Mouse (Mus musculus) left cerebral cortex, postnatal 25 days (tissue): ENCODE measurements around the gene Ube2m. TPM values are rescaled to one million over a fixed set of nuclear protein-coding genes. Genes with fewer than 3 reads are reported as not detected.

ENCODE experiments used
- DNase-seq, 2 experiments: peaks; one replicate each; pipeline ENCODE4 v3.0.0; 2022; ENCODE audit warnings: low spot score in 2 of 2, mixed read lengths in 1 of 2
- intact Hi-C: fragments of 180-260 bp; cut with DNase I; formaldehyde crosslinking; loops from one replicate; pipeline ENCODE4 v1.15.1; 2025
- total RNA-seq, 2 experiments: library from RNA; stranded (reverse); gene quantifications; 2 replicates each; pipeline ENCODE4 v1.2.3; 2021

Ube2m gene
- total RNA-seq, 2 experiments from 2014 or later = 219 to 237 TPM

DNA sequence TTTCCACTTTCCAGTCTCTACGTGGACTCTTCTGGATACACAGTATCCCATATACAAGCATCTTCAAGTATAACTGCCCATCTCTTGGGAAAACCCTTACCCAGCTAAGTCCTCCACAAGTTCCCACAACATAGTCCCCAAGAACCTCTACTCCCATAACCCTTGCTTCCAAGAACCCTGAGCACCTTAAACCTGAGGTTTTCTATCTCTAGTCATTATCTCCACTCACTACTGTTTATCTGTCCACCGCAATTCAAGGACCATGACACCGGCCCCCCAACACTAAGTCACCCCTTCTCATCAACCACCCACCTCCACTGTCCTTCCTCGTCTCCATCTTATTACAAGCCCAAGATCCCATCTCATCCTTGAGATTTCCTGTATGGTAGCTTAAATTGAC, 1.3 kb downstream of the Ube2m start:
- intact Hi-C loops = loop anchor here (5.0 to 10.0 kb wide), 3 partner anchors 60 to 552 kb away; partner anchors contain the start of genes Rps5 and Zfp446
- no peak for DNase-seq

DNA sequence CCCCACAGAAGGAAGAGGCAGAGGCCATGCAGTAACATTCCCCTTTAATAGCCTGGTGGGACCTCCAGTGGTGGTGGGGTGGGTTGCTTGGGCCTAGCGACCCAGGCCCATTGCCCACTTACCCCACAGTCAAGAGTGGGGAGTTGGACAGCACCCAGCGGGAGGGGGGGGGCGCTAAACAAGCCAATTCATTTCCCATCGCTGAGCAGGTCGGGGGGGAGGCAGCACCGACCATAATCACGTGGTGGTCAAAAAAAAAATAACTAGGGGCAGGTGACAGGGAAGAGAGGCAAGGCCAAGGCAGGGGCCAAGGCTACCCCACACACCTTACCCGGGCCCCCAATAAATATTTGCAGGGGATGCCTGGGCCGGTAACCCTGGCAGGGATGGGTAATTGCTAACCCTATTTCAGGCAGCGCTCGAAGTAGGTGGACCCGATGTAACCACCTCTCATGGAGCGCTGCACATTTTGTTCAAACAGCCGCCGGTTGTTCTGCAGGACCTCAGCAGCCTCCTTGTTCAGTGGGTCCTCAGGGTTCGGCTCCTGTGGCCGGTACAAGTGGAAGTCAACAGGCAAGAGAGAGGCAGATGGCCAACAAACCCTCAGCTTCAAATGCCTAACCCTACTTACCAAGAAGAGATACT, 2.7 kb downstream of the Ube2m start:
- peak in 1 of 2 experiments; percentile 11 for DNase-seq

DNA sequence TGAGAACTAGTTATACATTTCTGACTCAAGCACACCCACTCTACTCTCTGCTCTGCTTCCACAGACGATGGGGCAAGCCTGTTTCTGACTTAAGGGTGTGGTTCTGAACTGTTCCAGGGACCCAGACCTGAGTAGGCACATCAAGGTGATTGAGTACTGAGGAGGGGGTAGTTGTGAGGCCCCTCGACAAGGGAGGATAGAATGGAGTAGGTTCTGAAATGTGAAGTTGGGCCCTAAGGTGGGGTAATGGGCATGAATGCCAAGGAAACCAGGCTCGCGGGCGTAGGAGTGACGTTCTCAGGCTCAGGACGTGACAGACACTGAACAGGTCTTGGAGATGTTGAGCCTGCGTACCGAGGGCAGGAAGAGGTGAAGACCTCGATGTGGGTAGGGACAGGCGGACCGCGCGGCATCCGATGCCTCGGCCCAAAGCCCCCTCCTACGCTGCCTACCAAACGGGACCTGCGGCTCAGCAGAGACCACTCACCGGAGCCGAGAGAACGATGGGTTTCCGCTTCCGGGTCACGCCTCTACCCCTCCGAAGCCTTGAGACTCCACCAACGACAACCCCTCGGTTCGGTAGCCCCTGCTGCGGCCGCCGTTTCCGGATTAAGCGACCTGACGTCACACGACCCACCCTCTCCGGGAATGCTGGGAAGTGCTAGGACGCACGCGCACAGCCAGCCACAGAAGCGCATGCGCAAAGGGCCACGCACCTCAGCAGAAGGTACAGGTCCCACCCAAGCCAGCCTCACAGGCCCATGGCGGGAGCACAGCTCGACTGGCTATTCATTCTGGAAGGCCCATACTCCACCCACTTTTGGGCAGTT, 3.7 kb downstream of the Ube2m start, which contains the start of gene Chmp2a:
Chmp2a (minus strand) TSS at position 660 of the 830 bp plus-strand sequence.
- DNase-seq = peak; percentile 98 to 99
- intact Hi-C loops = loop anchor here (1.0 to 10.0 kb wide), 2 partner anchors 9 to 550 kb away; no protein-coding TSS in a partner anchor

More for the DNA sequence above, 2.7 kb downstream of the Ube2m start:
- intact Hi-C loops = loop anchor here (5.0 to 10.0 kb wide), 3 partner anchors 58 to 551 kb away; partner anchors contain the start of genes Rps5 and Zfp446

DNA sequence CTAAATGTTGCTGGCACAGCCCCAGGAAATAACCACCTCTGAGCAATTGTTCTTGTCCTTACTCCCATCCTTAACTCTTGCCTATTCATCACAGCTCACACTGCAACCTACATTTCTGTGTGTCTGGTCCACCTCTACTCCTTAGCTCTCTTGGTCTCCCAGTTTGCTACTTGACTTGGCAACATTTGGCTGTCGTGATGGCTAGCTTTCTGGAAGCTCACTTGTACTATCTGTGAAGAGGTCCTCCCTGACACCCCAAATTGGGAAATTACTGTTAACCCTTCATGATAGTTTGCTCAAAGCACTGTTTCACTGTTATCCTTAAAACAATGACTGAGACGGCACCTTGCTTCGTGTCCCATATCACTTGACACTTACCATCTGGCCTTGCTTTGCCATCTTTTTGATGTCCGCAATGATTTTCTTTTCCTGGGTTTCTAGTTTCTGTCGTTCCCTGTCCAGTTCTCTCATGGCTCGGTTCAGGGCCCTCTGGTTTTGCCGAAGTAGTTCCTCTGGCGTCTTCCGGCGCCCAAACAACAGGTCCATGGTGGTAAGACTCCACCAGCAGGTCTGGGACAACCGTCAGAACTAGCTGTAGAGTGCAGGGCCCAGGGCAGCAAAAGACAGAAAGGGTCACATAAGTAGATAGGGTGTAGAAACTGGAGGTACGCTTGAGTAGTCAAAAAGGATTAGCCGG, 4.5 kb downstream of the Ube2m start:
- no peak for DNase-seq
- intact Hi-C loops = loop anchor here (1.0 to 10.0 kb wide), 2 partner anchors 8 to 549 kb away; no protein-coding TSS in a partner anchor

DNA sequence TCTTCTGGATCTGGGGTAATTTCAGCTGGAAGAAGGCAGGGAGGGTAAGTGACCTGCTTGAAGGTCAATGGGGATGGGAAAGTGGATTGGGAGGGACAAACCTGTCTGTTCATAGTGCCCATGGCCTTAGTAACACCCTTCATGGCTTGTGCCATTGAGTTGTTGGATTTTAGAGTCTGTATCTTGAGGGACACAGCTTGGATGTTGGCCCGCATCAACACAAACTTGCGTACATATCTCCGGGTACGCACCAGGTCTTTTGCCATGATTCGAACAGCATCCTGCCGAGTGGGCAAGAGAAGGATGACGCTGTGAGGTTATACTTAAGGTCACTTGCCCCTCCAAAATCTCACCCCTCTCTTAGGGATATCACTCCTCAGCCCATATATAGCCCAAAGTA, 5.5 kb downstream of the Ube2m start:
- intact Hi-C loops = loop anchor here (10.0 kb wide), 1 partner anchor 548 kb away; no protein-coding TSS in a partner anchor
- no peak for DNase-seq

DNA sequence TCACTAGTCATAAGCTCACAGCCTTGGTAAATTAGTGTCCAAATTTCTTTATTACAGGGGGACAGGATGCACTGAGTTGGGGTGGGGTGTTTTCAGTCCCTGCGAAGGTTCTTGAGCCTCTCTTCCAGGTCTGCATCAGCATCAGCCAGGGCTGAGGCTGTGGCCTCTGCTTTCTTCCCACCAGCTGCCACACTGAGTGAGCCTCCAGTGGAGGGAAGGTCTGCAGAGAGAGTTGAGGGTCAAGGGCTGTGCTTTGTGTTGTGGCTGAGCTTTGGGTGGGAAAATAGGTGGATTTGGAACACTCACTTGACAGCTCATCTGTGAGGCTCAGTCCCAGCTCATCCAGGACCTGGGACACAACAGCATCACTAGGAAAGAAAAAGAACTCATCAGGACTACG, 6.1 kb downstream of the Ube2m start:
- intact Hi-C loops = loop anchor here (10.0 kb wide), 1 partner anchor 547 kb away; no protein-coding TSS in a partner anchor
- DNase-seq = no peak

DNA sequence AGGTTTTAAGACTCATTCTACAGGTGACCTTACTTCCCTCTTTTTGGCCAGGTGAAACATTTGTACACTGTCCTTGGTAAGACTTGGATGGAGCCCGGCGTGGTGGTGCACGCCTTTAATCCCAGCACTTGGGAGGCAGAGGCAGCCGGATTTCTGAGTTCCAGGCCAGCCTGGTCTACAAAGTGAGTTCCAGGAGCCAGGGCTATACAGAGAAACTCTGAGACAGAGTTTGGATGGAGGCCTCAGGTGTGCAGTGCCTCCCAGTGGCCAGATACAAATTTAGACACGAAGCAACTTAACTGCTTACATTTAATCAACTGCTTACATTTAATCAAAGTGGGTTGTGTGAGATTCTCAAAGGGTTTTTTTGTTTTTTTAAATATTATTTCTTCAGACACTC, 7.0 kb downstream of the Ube2m start:
- intact Hi-C loops = loop anchor here (10.0 kb wide), 1 partner anchor 546 kb away; no protein-coding TSS in a partner anchor
- no peak for DNase-seq

DNA sequence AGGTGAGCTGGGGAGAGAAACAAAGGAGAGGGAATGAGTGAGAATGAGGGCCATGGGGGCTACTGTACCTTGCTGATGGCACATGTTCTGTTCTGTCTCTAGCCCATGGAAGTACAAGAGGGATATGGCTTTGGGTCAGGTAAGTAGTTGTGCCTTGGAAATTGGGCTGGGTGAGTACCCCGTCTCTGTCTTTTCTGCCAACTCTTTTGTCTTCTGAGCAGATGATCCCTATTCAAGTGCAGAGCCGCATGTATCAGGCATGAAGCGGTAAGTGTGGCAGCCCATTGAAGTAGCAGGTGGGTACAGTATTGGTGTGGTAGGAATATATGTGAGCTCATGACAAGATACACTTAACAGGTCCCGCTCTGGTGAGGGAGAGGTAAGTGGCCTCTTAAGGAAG, 9.1 kb downstream of the Ube2m start:
- no peak for DNase-seq
- intact Hi-C loops = no loop called here

DNA sequence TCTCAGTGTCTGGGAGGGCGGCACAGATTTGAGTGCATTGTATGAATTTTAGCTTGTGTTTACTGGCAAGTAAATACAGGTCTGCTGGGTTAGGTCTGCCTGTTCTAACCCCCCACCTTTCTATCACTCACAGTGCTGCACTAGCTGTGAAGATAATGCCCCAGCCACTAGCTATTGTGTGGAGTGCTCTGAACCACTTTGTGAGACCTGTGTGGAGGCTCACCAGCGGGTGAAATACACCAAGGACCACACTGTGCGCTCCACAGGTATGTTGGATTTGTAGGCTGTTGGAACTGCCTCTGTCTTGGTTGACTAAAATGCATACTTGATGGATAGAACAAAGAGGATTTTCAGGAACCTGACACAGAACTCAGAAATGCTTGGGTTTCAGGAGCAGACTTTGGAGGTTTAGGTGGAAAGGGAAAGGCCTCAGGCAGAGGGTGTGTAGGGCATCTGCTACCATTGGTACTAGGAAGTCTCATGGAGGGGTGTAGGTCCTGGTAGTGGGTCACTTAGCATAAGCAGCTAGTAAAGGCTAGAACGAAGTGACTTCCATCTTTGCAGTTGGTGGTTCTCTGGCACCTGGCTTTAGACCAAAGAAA, 12.5 kb downstream of the Ube2m start:
- intact Hi-C loops = loop anchor here (1.0 to 2.0 kb wide), 2 partner anchors 9 to 17 kb away; partner anchors contain the start of gene Chmp2a
- DNase-seq = no peak

DNA sequence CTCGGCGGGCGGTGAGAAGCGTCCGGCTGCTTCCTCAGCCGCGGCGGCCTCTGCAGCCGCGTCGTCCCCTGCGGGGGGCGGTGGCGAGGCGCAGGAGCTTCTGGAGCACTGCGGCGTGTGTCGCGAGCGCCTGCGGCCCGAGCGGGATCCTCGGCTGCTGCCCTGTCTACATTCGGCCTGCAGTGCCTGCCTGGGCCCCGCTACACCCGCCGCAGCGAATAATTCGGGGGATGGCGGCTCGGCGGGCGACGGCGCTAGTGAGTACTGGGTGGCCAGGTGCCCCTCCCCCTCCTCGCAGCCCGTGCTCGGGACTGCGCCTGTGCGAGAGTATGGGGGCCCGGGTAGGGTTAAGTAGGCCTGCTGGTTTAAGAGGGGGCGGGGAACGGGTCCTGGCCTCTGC, 13.3 kb downstream of the Ube2m start:
- peak; percentile 80 to 82 for DNase-seq
- intact Hi-C loops = loop anchor here (1.0 to 2.0 kb wide), 2 partner anchors 9 to 16 kb away; partner anchors contain the start of gene Chmp2a

DNA sequence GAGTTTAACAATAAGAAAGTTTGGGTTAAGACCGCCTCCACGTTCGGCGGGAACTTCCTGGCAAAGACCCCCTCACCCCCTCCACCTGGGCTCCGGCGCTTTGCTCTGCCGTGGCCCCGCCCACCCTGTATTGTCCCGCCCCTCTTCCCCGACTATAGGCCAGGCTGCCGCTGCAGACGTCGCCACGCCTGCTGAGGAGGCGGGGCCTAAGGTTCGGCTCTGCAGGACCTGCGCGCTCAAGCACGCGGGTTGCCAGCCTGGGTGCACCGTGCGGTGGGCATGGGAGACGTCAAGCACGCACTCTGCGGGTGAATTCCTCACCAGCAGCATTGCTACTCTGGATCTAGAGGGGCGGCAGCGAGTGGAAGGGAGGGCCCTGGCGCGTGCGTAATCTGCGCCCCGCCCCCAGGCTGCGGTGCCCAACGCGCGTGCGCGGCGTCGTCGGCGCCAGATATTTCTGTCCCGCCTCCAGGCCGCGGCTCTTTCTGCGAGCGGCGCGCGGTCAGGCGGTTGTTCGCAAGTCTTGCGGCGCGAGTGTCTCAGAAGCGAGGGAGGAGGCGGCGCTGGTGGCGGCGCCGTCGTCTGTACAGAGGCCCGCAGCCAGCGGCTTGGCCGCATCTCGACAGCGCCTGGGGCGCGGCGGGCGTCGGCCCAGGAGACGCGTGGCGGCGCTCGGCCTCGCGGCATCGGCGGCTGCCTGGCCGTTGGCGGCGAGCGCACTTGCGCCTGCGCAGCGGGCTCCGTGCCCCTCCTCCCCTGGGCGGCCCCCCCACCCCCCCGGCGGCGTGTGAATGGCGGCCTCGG, 13.9 kb downstream of the Ube2m start:
- DNase-seq = peak; percentile 94 to 98
- intact Hi-C loops = loop anchor here (2.0 kb wide), 1 partner anchor 15 kb away; no protein-coding TSS in a partner anchor

DNA sequence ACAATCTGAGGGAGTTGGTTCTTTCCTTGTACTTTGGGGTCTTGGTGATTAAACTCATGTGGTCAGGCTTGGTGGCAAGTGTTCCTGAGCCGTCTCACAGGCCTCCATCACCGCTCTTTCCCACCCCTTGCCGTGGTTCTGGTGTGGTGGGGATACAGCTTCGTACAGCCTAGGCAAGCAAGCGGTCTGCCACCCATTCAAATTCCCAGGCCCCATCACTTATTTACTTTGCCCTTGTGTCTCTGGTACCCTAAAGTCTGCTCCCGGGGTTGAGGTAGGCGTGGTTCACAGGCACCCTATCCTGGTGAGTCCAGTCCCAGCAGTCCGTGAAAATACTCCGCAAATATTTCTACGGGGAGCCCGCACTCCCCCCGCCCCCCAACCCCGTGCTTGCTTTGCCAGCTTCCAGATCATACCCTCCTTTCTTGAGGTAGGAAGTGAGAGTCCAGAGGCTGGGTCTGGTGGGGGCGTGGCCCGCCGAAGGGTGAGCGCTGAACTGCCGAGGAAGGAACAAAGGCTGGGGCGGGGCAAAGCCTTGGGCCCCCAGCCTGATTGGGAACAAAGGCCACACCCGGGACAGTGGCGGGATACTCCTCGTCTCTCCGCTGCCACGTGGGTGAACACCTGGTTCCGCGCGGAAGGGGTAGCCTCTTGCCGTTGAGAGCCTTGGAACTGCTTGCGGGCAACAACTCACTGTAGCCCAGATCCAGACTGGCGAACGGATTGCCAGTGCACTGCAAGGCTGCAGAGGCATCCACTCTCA, 15.1 kb downstream of the Ube2m start:
- intact Hi-C loops = no loop called here
- peak in 1 of 2 experiments; percentile 28 for DNase-seq

DNA sequence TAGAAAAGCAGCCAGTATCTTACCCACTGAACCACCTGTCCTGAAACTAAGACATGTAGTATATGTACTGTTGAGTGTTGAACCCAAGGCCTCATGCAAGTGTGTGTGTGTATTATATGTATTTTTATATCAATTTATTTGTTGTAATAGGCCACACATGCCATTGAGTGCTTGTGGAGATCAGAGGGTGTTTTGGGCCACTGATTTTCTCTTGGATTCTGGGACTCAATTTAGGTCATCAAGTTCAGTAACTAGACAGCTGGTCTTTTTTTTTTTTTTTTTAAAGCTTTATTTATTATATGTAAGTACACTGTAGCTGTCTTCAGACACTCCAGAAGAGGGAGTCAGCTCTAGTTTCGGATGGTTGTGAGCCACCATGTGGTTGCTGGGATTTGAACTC, 22.9 kb downstream of the Ube2m start:
- intact Hi-C loops = no loop called here

DNA sequence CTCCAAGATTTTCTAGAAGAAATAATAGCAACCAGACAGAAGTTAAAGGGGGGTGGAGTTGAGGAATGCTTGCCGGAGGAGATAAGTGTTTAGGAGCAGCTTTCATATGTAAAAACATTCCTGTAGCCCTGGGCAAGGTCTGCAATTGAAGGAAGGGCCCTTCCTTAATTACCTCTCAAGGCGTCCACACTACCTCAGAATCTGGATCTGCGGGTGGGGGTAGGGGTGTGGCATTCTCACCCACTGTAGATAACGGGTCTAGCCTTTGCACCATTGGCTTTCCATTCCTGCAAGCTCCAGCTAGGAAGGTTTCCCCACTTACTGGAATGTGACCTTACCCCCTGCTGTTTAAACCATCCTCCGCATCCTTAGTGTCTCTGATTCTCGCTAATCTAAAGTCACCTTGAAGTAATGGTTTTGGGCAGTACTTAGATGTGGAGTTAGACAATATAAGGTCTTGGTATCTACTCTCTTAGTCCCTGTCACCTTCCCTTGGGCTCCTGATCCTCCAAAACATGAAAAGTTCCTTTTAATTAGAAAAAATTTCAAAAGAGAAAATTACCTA, 23.7 kb downstream of the Ube2m start:
- intact Hi-C loops = no loop called here
- DNase-seq = no peak

More for the DNA sequence above, 22.9 kb downstream of the Ube2m start:
- no peak for DNase-seq

DNA sequence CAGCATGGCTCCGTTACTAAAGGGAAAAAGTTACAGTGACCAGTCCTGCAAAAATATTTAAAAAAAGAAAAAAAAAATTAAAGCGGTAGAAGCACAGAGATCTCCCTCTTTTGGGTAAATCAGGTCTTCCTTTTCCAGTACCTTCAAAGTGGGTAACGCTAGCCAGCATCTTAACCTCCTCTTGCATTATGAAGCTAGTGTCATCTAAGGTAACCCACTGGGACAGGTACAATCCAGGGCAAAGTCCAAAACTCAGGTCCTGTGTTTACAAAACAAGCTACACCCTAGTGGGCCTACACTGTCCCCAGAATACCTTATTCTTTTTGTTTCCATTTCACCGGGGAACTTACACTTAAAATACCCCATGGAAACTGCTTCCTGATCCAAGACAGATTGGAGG, 24.4 kb downstream of the Ube2m start:
- DNase-seq = no peak
- intact Hi-C loops = no loop called here

DNA sequence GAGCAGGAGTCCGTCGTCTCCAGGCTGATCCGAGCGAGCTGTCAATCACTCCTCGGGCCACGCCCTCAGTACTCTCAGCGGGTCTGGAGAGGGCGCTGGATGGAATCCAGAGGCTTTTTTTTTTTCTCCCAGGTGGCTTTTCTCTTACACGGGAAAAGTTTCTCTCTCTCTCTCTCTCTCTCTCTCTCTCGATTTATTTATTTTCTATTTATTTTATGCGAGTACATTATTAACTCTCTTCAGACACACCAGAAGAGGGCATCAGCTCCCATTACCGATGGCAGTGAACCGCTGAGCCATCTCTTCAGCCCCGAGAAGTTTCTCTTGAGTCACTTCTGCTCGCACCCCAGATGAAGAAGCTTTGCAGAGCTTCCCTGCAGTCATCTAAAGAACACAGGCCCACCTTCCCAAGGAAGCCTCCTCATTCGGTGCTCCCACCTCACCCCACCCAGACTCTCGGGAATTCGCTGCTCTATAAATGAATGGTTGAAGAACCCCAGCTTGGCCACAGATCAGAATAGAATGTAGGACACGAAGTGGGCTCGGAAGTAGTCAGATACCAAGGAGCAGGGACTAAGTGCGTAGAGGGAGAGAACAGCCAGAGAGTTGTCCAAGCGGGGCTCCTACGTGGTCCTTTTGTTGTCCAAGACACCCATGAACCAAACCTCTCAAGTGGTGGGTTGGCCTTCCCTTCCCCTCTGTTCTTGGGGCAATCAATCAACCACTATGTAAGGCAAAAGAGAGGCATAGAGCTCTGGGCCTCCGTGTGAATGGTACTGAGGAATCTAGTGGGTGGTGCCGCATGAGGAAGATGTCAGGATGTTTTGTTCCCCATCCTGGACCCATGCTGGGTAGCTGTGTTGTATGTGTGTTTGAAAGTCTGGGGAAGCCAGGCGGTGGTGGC, 27.8 kb downstream of the Ube2m start, which contains the start of gene Zbtb45:
Zbtb45 (minus strand) TSS at position 30 of the 904 bp plus-strand sequence.
- DNase-seq = no peak
- intact Hi-C loops = no loop called here
